Mouse (Mus musculus): ENCODE results near the gene Atp6v1g3.

- TF ChIP-seq CTCF (IDR thresholded peaks at IDR 0.05; ENCODE audit: borderline replicate concordance, insufficient read depth, low read length) (no peak), POLR2A (IDR thresholded peaks at IDR 0.05; ENCODE audit: low read depth, low read length) (no peak)
Measured at GRCm38 (mm10) chr1:138302756-138303155, 29.2 kb downstream of the Atp6v1g3 start.
